Mouse (Mus musculus) neutrophil, adult 5-6 weeks (primary cell): Measurements from ENCODE around the gene Agk. TPM values are rescaled to one million over a fixed set of nuclear protein-coding genes. Genes with fewer than 3 reads are reported as not detected.

ENCODE experiments used
- ATAC-seq: fragments of 151-379, 151-347 bp; 2 replicates; pipeline ENCODE4 v1.8.0; 2017; ENCODE audit warnings: mild to moderate bottlenecking, moderate TSS enrichment; ENCODE audit not compliant: insufficient number of reproducible peaks, poor library complexity, low FRiP score, severe bottlenecking; ENCODE audit errors: extremely low read depth
- total RNA-seq: library from RNA; stranded (forward); fragments of 200-1000 nt; gene quantifications from 2 replicates; pipeline ENCODE4 v1.2.3, GENCODE M21; 2017

Agk gene
- total RNA-seq, 1 experiment from 2014 or later: 19.7 TPM

DNA sequence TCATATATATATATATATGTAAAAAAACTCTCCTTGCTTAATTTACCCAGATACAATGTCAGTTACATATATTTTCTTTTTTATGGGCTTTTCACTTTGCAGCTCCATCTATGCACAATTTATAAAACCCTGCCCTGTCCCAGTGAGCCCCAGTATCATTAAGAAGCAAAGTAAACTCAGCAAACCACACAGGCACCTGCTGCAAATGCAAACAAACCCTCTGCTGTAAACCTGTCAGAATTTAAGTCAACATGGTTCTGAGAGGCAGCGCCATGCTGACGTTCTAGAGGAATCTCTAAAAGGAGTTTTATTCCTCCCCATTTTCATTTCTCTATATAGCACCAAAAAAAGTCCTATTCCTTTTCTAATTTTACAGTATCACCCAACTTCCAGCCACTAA is 77.1 kb downstream of the Agk start:
- ATAC-seq: no peak

DNA sequence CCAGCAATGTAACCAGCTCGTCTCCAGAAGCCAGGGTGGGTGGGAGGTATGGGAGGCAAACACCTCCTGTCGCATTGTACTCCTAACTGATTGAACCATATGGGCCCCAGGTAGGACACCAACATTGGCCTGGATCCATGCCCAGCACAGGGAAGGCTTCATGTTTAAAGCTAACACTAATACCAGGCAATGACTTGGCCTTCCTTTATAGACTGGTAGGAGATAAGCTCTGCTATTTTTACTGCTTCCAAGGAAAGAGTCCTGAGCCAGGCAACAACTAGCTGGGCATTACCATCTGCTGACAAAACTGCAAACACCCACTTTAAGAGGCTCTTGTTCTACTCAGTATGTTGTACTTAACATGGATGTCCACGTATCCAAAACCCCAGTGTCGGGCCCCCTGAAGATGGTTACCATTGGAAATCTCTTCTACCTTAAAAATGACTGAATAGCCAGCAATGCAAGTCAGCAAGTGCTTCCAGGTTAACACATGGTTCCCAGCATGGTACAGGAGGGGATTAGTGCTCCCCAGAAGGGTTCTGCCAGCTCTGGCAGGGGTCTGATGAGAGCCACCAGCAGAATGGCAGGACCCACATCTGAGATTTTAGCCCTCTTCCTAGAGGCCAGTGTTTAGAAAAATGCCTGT is 78.8 kb downstream of the Agk start:
- no peak for ATAC-seq

DNA sequence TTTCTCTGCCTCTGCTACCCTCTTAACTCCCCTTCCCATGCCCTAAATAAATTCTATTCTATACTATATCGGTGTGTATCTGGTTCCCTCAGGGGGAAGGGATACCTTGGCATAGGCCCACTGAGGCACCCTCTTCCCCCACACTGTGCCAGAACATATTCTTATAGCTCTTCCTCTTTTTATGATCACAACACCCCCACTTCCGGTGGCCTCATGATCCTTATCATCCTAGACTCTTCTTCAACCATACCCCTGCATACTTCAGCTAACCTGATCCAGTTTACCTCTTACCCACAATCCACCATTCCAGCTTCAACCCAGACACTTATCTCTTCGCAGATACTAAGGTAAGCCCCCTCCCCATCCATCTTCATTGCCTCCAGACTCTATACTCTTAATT is 86.1 kb downstream of the Agk start:
- no peak for ATAC-seq

DNA sequence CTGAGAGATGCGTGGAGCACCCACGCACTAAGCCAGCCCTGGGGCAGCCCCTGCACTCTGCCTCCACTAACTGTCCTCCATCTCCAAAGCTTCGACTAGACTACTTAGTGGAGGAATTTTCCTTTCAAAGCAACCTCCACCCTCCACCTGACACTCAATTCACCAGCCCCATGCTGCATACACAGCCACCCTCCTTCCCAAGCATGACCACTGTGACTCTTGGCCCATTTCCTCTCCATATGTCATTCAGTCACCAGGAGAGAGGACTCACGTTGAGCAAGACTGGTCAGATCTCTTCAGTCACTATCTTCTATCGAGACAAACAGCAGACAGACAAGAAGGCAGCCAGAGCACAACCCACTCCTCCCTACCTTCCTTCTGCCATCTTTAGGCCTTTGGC is 88.1 kb downstream of the Agk start:
- ATAC-seq: no peak

DNA sequence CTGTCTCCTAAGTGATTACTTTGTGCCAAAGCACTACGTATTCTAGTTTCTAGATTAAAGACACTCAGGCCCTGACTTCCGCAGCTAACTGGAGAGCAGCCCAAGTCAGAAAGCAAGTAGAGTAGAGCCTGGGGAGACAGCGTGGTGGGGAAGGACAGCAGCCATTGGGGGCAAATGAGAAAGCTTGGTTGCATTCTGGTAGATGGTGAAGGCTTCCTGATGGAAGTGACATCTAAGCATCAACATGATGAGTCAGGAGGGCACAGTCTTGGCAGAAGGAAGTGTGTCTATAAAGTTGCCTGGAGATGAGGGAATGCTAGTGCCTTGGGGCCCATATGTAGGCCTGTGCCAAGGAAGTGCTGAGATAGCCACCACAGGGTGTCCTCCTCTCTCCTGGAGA is 88.6 kb downstream of the Agk start:
- no peak for ATAC-seq

DNA sequence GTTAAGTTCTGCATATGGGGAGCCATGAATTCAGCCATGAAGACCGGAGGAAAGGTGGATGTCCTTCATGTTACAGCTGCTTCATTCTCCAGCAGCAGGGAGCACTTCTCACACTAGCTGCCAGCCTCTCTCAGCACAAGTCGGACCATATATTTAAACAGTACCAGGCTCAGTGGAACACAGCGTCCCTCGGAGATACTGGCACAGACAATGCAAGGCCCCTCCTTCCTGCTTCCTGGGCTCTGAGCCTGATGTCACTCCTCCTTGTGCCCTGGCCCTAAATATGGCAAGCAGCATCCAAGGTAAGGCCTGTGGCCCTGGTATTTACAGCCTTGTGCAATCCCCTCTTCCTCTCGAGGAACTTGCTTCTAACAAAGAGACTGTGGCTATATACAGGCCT is 90.8 kb downstream of the Agk start:
- ATAC-seq: no peak

DNA sequence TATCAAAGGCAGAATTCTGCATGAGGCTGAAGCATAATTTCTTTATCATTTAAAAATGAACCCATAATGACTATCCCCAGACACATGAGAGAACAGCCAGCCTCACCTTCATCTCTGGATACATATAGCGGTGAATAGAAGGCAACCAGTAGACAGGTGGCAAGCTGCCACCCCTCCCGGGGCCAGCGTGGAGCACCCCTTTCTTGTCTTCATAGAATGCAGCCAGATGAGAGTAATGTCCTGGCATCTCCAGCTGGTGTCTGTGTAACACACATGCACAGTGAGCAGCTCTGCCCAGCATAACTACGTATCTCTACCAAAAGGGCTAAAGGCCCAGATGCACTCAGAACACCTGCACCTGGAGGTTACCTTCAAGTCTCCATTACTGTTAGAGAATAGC is 93.4 kb downstream of the Agk start:
- ATAC-seq: no peak

DNA sequence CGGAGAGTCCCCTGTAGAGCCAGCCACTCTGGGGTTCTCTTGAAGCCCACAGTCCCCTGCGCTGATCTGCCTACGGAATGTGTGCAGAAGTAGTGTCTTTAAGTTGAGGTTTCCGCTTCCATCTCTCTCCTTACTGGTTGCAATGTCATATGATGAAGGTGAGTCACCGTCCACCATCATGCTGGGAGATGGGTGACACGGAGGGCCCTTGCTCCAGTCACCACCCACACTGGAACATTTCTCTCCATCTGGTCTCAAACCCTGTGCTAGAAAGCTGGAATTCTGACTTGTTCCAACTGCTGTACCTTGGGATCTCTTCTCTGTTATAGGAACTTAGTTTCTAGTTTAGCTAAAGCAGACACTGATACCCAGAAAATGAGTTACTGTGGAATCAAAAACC is 96.1 kb downstream of the Agk start:
- no peak for ATAC-seq

DNA sequence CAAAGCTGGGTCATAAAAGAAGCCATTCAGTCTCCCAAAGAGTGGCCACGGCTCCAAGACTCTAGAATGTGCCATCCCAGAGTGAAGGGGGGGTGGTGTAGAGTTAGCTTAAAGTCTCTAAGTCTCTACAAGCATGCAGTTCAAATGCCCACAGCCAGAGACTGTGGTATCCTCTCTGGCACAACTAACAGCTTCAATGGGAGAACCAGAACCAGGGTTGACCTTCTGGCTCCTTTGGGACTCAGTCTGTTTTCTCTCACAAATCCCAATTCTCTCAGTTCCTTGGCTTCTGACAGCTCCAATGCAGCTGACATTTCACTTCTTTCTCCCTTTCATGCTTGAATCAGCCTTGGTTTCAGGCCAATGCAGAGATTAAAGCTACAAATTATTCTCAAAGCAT is 98.0 kb downstream of the Agk start:
- ATAC-seq: no peak

DNA sequence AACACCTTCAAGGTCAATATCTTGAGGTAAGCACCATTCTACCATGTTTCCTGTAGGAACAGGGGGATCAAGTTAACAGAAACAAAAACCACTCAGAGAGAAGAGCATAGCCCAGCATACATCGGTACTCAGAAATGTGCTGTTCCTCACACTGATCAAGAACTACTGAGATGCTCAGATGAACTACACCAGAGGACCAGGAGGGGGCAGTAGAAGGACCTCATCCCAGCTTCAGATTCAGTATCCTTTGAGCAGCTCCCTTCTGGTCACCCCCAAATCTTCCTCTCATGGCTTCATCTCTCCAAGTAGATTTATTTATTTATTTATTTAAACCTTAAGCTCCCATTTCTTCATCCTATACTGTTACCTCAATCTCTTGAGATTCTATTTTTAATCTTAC is 98.8 kb downstream of the Agk start:
- ATAC-seq: peak; percentile 86; the same call in 1 of the 2 replicates

DNA sequence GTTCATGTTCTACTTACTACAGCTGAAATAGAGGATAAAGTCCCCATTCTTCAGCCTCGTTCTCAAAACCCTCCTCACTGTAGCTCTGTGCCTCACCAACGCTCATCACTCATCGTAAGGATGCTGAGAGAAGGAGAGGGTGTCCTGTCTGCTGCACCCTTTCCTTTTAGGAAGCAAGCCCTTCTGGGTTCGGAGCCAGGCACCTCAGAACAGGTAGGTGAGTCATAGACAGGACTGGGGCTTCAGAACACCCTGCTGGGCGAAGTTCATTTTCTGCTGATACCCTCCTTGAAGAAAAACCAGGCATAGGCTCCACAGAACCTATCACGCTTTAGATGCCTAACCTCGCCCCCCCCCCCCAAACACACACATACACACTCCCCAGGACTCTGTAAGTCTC is 102.5 kb downstream of the Agk start:
- ATAC-seq: no peak

DNA sequence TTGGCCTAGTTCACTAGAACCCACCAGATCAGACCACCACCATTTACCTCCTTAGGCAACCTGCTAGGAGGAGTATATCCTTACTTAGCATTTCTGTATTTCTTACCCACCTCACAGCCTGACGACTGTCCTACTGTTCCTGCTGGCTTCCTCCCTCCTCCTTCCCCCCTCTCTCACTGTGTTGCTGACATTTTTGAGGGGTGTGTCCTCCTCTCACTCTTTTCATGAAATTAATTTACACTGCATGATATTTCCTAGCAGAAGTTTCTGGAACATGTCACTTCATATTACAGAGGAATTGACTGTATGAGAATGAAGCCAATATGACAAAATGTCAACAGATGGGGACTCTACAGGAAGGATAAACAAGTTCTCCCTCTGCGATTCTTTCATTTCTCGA is 103.7 kb downstream of the Agk start:
- ATAC-seq: no peak

DNA sequence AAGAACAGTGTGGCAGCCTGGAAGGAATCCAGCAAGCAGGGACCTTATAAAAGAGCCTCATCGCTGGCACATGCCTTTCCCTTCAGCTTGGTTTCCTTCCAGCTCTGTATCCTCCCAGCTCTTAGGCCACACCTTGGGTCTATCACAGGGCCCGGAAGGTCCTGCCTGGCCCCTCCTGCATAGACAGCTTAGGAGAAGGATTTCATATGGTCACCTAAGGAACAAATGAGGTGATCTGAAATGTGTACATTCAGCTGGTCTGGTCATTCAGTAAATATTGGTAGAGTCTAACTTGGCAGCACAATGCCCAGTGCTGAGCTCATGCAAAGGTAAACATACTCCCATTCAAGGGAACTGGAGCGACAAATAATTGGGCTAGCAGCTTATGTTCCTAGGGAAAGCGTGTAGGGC is 104.6 kb downstream of the Agk start:
- no peak for ATAC-seq

DNA sequence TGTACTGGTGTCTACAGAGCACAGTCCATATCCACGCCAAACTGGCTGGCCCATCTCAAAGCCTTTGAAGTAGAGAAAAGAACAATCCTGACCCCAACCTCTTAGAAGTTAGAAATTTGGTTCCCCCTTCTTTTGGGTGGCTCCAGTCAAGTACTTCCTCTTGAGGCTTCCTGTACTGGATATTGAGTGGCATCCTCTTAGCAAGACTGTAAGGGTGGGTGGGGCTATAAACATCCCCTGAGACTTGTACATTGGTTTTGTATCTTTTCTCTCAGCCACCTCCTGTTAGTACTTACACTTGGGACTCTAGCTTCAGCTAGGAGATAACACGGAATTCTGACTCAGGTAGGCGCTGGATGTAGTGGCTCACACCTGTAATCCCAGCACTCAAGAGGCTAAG is 105.3 kb downstream of the Agk start:
- ATAC-seq: peak; percentile 82

DNA sequence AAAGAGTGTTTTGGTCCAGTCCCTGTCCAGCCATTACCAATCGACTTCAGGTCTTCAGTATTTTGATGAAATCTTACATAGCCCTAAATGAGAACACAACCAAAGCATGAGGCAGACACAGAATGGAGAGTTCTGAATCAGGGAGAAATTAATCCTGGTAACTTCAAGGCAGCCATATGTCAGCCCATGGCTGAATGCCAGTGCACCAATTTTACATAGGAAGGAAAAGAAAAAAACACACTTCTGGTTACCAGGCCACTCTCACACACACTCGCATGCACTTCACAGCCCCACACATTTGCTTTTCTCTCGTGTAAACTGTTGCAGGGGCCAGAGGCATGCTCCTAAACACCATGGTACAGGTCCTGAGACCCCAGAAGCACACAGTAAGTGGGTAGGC is 105.9 kb downstream of the Agk start:
- no peak for ATAC-seq

DNA sequence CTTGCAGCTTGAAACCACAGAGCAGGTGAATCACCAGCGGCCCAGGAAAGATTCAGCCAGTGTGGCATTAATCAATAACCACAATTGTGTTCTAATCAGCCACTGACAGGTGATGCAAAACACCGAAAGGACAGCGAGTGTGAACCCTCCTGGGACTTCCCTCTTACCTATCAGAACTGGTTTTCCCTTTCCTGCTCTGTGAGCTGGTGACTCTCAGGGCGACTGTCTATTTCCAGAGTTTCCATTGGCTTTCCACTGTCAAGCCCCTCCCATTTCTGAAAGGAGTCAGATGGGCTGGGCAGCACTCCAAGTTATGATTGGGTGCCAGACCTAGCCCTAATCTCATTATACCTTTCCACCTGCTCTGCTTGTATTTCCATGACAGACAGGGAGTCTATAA is 106.4 kb downstream of the Agk start:
- ATAC-seq: no peak

DNA sequence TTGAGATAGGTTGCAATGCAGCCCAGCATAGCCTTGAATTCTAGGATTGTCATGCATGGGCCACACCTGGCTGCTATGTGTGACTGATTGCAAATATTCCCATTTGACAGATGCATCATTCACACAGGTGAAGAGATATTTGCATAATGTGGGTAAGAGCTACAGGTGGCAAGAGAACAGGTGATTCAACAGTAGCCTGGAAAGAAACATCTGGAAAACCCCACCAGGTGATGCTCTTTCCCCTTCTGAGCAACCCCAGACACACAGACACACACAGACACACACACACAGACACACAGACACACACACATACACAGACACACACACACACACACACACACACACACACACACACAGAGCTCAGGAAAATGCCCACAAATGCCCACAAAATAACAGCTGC is 106.8 kb downstream of the Agk start:
- no peak for ATAC-seq

DNA sequence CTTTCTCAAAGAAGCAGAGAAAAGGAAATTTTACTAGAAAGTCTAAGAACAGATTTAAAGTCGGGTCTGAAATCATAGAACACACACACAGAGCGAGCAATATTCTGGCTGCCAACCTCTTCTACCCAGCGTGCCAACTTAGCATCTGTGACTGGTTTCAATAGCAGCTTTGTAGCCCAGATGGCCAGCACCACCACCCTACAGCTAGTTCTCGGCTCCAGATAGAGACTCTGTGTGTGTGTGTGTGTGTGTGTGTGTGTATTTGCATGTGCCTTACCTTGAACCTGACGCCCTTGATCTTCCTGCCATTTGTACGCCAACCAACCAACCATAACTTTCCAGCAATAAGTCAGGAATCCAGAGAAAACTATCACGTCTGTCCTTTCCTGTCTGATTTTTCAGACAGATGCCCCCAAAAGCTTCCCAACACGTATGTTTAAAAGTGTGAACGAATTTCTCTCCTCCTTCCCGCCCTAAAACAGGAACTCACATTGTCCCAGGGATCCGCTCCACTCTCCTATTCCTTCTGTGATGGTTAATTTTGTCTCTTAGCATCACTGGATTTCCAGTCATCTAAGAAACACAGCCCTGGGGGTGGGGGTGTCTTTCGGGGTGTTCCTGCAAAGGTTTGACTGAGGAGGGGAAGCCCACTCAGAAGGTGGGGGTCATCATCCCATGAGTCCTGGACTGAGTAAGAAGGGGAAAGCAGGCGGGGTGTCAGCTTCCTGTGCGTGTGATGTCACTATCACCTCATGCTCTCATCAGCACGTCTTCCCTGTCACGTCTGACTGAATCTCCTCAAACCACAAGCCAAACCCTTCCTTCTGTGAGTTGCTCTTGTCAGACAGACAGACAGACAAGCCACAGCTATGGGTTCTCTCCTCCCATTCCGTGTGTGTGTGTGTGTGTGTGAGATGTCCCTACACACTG is 107.6 kb downstream of the Agk start:
- peak; percentile 20; the same call in 1 of the 2 replicates for ATAC-seq

DNA sequence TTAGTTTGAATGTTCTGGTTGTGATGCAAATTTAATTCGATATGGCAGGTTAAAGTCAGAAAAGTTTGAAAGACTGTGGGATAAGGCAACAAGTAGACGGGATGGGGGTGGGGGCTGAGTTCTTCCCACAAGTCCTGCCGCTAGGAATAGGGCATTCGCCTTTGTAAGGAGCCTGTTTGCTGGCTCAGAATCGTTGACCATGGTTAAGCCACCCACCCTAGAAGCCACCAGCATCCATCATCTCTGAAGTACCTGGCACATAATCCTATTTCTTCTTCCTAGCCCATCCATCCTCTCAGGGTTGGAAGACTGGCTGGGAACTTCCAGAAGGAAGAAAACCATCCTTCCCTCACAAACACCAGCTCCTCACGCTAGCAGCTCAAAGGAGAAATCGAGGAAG is 109.7 kb downstream of the Agk start:
- ATAC-seq: no peak
